Mouse (Mus musculus): ENCODE results near the gene Casd1.

Casd1 gene

DNA sequence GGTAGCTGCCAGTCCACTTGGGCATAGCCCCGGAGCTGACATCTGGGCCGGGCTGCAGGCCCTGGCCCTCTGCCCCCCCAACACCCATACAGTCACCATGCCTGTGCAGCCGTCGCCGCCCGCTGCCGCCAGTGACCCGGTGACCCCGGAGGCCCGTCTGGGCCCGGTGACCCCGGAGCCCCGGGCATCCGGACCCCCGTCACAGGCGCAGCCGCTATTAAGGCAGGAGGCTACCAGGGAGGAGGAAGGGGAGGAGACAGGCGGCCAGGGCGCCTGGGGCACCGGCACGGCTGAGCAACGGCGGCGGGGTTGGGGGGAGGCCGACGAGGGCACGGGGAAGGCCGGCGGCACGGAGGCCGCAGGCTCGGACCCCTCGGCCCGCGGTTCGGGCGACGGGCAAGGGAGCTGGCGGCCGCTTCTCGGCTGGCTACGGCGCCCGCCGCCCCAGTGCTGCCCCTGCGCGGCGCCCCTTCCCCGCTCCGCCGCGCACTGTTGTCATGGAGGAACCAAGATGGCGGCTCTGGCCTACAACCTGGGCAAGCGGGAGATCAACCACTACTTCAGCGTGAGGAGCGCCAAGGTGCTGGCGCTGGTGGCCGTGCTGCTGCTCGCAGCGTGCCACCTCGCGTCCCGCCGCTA, at the start of gene Casd1:
Gene Casd1, plus strand, starts transcription at position 182 of the 639 bp plus-strand sequence.
- DNase-seq (ENCODE audit: low read depth), result no peak

DNA sequence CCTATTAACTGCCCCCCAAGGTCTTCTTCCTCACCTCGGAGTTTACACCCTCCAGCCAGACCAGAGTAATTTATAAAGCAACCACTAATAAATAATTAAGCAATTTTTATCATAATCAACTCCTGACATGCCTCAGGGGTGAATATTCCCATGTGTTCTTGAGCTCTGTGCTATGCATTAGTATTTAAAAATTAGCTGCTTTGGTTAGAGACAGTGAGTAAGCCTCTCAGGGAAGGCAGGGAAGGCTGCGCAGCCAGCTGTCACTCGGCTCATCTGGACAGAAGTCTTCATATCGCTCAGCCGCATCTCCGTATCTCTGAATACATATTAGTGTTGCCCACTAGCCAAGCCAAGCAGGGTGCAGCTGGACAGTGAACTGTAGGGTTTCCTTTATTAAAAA, 45.3 kb upstream of the Casd1 start:
- no peak for DNase-seq (ENCODE audit: low read depth)

DNA sequence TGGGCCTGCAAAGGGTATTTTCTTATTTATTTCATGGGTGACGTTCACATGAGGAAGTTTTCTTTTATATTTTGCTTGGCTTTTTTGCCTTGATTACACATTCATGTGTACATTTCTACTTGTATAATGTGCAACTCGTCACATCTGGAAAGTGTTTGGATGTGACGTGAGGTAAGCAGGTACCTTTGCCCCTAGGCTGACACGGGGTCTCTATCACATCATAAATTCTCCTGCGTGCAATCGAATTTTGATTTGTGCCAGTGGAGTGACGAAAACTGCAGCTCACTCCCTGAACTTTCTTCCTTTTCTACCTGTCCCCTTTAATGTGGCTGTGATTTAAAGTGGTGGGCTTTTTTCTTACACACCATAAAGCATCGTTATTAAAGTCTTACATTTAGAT, 43.6 kb upstream of the Casd1 start:
- no peak for DNase-seq (ENCODE audit: low read depth)

DNA sequence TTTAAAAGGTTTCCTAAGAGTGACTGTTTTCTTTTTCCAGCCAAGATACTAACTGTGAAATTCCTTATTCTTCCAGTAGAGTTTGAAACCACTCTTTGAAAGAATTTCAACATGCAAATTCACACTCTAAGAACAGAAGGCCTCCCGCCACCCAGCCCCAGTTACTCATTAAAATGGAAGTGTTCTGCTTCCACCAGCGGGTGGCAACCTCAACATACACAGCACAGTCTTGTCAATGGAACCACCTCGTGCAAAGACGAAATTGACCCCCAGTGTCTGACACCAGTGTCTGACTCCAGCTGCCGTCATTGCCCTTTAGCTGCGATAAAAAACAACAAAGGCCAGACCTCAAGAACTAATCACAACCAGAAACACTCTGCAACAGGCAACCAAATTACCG, 43.0 kb upstream of the Casd1 start:
- DNase-seq (ENCODE audit: low read depth), result no peak

DNA sequence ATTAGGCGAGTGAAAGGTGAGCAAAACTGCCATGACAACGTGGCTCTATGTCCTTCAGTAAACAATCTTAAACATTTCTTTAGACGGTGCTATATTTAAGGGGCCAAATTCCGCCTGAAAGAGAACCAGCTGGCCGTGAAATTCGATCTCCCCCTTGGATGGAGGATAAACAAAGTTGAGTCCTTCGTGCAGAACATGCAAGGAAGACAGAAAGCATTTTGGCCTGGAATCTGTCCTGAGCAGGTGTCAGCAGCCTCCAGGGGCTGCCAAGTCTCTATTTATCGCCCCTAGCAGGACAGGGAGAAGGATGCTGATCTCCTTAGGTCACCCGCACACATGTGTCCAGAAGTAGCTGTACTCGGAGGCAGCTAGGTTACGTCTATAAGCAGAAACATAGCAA, 39.5 kb upstream of the Casd1 start:
- DNase-seq (ENCODE audit: low read depth), result no peak

DNA sequence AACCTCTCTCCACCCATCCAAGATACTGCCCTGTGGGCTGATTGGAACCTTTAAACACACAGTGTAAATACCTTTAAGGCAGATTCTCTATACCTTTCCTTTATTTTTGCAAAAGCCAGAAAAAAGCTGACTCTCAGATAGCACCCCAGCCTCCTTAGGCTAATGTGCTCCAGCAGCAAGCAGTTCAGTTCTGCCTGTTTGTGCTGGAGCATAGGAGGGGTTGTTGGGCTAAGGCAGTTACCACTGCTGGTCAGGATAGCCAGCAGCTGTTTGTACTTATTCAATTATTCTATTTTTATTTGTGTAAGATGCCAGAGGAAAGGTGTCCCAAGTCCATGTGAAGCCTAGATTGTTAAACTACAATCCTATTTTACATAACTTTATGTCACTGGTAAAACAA, 39.0 kb upstream of the Casd1 start:
- DNase-seq (ENCODE audit: low read depth), result no peak

DNA sequence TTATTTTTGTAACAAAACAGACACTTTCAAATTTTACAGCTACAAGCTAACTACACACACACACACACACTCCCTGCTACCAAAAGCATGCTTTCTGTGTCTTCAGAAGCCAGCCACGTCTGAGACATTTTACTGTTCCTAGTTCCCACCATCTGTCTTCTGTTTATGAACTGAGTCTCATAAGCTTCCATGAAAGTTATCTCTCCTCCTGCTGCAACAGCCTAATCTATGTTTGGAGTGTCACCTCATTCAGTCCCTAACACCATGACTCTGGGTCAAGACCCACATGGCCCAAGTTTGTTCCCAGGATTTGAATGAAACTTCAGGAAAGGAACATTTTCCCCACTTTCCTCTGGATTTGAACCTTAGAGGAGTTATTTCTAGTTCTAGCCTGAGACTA, 38.2 kb upstream of the Casd1 start:
- no peak for DNase-seq (ENCODE audit: low read depth)

DNA sequence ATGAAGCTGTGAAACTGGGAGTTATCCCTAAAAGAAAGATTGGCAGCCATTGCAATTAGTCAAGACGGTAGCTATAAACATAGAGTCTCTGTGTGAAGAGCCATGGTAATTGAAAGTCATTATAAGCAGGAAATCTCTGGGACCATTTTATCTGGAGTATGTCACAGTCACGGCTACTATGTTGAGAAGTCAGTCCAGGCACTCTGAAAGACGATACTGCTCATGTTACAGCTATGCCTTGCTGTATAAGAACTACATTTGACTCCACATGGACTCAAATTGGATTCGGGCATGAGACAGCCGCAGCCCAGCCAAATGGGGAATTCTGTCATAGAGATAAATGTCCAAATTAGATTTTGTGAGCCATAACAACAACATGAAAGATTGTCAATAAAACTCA, 37.2 kb upstream of the Casd1 start:
- DNase-seq (ENCODE audit: low read depth), result no peak

DNA sequence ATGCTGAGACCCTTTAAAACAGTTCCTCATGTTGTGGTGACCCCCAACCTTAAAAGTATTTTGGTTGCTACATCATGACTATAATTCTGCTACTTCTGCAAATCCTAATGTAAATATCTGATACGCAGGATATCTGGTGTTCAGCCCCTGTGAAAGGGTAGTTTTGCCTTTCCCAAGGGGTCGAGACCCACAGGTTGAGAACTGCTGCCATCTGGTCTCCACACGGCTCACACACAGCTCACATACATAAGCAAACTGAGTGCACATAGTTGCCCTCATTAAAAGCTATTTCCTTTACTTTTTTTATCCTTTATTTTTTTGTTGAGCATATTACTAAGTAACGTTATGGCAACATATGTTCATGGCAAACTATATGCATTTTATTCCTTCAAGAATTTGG, 30.2 kb upstream of the Casd1 start:
- DNase-seq (ENCODE audit: low read depth), result no peak

DNA sequence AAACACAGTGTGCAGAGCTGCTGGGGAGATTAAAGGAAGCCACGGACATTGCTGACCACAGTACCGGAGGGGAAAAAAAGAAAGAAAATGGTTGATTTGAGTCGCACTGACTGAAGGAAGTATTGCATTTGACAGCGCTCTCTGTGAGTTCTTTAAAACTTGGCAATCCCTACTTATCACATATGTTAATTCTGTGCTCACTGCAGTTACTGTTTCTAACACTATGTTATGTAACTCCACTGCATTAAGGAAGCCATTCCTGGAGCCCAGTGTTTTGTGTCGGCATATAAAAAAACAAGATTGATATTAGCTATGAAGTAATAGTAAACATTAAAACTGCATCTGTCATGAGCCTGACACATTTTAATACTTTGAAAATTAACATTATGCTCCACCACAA, 22.9 kb upstream of the Casd1 start:
- DNase-seq (ENCODE audit: low read depth), result no peak

DNA sequence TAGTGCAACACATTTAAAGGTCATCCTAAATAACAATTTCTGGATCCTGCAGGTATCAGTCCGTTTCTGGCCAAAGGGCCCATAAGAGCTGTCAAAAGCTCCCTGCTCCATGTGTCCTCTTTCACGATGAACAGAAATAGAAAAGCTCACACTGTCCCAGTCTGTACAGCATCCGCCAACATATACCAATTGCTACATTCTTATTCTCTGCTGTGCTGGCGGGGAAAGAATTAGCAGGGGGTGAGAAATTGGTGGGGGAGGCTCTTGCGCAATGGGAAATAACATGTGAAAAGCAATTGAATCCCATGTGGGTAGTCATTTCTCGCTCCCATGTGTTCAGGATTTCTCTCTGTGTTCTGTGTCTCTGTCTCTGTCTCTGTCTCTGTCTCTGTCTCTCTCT, 22.3 kb upstream of the Casd1 start:
- no peak for DNase-seq (ENCODE audit: low read depth)

DNA sequence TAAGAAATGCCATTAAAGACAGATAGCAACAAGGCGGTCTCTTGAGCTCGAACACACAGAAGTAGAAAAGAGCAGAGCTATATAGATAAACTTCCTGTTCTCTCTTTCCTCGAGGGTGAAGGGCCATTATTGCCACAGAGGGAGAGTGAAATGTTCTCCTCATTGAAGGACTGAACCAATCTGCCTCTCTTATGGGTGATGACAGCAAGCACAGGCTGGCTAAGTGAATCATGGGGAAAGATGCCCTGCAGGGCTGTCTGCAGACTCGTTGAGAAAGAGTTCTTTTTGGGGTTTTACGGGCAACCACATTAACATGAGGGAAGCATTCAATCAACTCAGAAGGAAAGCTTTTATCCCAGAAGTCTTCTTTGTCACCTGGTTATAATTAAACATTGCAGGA, 21.0 kb upstream of the Casd1 start:
- no peak for DNase-seq (ENCODE audit: low read depth)

DNA sequence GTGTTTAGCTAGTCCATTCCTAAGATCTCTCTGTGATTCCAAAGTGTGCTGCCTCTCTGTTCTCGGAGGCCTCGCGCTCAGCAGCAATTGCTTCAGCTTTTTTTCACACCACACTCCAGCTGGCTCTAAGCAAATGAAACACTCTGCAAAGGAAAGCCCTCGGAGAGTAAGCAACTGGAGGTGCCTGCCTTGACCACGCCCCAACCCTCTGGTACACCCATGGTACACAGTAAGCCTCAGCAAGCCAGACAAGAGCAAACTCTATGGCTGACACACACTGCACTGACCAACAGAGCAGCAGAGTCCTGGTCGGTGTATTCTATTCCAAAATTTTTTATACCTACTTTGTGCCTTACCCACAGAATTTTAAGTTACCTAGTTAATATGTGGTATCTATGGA, 17.2 kb upstream of the Casd1 start:
- no peak for DNase-seq (ENCODE audit: low read depth)

DNA sequence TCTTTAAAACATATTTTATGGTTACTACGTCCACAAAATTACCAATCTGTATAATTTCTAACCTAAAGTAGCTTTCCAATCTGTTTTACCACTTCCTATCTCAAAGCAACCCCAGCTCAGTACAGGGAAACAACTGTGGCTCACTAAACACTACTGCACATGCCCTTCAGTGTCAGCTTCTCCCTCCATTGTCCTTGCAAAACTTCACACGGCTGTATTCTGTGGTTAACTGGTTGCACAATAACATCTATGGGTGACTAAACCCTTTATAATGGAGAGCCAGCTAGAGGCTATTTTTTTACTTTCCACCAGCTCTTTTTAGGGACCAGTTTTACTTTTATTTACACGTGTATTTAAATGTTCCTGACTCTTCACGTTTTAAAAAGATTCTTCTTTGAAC, 12.7 kb upstream of the Casd1 start:
- DNase-seq (ENCODE audit: low read depth), result no peak

DNA sequence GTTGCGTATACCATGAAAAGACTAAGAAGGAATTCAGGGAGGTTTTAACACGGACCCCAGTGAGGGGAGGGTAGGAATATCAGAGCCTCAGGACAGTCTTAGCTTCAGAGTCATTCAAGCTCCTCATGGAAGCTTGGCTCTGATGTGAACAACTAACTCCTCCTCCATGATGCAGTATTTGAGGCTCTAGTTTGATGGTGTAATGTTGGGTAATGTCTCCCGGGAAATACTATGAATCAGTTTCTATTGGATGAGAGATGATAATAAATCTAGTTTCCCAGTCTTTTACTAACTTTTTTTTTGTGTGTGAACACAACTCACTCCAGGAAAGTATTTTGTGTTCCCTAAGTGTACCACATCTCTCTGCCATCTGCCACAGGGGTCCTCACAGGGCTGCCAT, 11.9 kb upstream of the Casd1 start:
- no peak for DNase-seq (ENCODE audit: low read depth)

DNA sequence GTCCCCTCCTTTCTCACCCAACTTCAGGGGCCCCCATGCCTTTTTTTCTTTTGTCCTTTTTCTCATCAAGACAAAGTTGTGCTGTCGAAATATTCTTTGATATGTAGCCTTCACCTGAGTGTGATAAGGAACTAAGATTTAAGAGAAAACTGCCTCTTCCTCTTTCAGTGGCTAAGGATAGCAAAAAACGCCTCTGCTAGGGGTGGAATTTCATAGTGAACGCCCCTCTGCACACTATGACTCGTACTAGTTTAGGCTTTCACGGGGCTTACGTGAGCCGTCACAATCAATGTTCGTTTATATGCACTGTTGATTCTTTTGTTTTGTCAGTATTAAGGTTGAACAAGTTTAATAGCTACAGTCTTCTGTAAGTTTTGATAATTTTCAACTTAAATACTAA, 10.6 kb upstream of the Casd1 start:
- DNase-seq (ENCODE audit: low read depth), result no peak

DNA sequence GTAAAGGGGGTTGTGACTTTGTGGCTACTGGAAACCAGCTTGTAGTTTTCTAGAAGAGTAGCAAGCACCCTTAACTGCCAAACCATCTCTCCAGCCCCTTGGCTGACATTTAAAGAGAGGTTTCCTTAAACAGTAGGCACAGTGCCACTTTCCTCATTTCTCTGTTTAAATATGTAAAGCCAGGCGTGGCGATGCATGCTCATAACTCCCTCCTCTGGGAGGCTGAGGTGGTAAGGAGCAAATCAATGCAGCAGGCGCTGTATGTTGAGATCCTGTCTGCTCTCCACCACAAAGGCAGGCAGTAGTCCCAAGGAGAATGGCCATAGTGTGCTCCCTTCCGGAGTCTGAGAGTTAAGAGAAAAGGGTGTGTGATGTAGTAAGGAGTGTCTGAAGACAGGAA, 2.9 kb upstream of the Casd1 start:
- DNase-seq (ENCODE audit: low read depth), result no peak

DNA sequence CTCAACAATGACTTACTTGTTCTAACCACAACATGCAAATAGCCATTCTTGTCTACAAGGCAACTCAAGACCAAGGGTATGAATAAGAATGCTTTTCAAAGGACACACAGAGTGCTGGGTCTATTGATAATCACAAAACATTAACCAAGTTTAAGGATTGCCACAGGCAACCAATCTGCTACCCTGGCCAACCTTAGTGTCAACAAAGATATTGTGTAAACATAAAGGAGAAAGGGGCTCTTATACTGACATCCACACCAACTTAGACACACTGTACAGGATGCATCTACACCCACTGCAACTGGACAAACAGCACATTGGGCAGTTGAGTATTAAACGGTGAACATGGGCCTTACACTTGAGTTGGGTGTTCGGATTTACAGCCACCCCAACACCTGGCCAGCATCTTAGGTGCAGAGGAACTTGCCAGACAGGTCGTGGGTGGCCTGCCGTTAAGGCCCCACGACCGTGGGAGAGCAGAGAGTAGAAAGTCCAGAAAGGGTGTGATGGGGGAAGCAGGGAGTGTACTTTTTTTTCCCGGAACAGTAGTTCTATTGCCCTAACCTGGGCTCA, 468 bp upstream of the Casd1 start:
- DNase-seq (ENCODE audit: low read depth), result no peak

DNA sequence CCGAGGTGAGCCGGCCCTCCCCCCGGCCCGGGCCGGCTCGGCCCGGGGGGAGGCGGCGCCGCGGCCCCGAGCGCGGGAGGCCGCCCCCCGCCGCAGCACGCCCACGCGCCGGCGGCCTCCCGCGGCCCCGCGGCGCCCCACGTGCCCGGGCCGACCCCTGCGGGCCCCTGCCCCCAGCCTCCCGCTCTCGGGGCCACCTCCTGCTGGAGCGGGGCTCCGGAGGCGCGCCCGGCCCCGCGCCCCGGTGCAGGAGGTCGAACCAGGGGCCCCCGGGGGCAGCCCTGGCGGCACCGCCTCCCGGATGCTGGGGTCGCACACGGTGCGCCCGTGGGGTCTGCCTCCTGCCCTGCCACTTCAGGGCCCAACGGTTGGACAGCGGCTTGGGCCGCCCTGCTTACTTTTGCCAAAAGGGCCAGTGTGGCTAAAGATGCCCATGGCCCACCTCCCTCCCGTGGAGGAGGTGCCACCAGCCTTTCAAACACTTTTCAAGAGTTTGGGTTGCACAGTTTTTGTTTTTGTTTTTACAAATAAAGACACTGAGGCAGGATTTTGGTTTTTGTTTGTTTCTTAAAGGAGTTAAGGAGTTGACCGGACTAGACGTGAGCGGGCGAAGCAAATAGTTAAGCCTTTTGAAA, 775 bp downstream of the Casd1 start:
- no peak for DNase-seq (ENCODE audit: low read depth)

DNA sequence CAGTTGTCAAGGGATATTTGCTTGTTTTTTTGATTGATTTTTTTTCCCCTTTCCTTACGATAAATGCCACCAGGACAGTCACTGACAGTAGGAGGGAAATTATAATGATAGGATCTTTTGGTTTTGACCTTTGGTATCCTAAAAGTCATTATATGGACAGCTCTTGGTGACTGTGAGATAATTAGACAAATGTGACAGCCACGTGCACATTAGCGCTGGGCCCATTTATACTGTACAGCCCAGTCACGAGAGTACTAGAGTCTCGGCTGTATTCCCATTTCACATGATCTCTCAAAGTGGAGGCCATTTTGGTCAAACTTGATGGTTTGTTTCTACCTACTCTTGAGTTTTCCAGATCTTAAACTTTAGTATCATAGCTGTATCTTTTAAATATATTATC, 1.4 kb downstream of the Casd1 start:
- no peak for DNase-seq (ENCODE audit: low read depth)

DNA sequence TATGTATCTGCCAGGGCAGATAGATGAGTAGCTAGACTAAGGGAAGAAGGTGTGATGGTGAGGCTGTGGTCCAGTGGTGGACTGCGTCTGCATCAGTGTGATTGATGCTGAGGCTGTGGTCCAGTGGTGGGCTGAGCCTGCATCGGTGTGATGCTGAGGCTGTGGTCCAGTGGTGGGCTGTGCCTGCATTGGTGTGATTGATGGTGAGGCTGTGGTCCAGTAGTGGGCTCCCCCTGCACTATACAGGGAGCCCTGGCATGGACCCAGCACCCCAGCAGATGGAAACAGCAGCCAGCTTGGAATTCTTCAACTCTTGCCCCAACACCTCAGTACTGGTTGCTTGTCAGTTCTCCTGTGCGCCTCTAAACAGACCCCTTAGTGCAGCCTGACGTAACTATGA, 5.8 kb downstream of the Casd1 start:
- DNase-seq (ENCODE audit: low read depth), result no peak

DNA sequence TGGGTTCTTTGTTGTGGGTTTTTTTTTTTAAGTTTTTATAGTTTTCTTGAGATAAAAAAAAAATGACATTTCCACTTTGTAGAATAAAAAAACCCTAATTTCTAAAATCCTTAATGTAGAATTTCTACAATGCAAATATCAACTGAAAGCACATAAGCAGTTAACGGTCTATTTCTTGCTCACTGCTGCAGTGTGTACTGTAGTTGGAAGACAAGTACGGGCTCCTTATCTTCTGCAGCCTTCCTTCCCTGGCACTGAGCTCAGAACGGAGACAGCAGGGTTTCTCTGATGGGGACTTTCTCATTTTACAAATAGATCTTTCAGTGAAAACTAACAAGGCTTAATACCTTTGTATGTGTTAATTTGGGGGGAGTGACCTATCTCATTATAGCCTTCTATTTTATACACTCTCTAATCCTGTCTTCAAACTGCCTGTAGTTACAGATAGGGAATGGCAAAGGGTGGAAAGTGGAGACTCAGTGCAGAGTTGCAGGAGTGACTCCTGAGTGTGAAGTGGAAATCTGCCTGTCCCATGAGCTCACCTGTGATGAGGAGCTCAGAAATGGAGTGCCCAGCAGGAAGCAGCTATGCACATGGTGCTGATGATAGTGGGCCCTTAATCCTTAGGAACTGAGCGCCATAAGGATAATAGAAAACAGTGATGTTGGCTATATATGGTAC, 9.7 kb downstream of the Casd1 start:
- no peak for DNase-seq (ENCODE audit: low read depth)

DNA sequence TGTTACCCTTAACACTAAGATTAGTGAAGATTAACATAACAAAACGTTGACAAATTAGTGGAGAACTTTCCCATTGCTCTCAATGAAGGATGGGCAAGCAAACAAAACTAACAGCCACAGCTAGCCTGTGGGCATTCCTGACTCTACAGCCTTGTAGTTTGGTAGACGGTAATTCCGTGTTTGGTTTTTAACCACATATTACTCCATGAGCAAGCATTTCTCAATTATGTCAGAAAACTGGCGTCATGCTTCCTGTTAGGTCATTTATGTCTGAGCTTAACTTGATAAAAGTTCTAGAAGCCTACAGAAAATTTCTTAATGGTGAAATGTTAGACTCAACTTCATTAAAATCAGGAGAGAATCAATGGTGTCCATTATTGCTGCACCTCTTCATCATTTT, 11.2 kb downstream of the Casd1 start:
- DNase-seq (ENCODE audit: low read depth), result no peak

DNA sequence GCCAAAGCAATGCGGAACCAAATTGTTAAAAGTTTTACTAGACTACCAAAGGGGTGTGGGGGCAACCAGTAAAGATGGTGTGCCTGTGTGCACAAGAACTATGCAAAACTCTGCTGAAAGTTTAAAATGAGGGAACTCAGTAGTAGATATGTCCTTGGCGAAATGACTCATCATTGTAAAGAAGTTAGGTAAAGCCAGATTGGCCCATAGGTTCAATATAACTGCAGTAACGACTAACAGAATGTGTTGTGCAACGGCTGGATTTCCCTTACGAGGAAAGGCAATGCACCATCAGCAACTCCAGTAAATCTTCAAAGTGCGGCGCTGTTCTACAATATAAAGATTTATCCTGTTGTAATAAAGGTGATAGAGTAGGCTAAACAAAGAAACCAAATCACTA, 11.8 kb downstream of the Casd1 start:
- DNase-seq (ENCODE audit: low read depth), result no peak

Data from c-Kit-positive CD71-positive TER-119-negative erythroid progenitor cells, embryonic 14.5 days (primary cell).